Mouse (Mus musculus) megakaryocyte-erythroid progenitor cell, adult 5 weeks (primary cell): ENCODE measurements around the gene Kat5. TPM values are rescaled to one million over a fixed set of nuclear protein-coding genes. Genes with fewer than 3 reads are reported as not detected.

Experiments
- polyA plus RNA-seq: library from polyadenylated mRNA; stranded (reverse); fragments of >175 nt; gene quantifications from 2 replicates; pipeline ENCODE4 v1.2.3, GENCODE M21; 2012

Kat5 gene
- 72.7 and 88.5 TPM in 2 replicates for polyA plus RNA-seq

DNA sequence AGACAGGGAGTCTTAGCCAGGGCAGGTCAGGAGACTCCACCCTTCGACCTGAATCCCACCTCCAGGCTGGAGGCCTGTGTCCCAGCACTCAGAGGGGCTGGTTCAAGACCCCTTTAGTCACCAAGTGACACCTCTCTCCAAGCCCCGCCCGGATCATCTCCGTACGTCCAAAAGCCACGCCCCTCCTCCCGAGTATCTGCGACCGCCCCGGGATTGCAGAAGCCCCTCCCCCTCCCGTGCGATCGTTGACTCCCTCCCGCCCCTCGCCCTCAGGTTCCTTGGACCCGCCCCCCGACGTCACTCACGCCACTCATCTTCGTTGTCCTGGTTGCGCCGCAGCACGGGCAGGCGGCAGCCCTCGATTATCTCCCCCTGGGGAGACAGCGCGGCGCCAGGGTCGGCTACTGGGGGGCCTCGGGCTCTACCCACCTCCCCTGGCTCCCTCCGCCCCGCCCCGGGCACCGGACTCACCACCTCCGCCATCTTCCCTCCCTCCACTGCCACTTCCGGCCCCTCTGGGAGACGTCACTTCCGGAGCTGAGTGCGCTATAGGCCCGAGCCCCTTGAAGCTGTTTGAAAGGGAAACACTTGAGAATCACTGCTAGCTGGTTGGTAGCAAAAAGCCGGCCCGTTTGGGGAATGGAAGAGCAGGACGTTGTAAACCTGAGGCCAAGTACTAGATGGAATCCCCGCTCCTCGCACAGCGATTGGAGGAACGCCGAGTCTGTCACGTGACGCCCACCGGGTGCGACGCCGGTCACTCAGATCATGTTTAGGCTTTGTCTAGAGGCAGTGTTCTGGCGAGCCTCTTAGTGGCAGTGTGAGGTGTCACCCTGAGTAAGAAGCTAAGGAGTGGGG, at the start of gene Kat5:
Gene Kat5, minus strand, starts transcription at position 691 of the 858 bp plus-strand sequence.

DNA sequence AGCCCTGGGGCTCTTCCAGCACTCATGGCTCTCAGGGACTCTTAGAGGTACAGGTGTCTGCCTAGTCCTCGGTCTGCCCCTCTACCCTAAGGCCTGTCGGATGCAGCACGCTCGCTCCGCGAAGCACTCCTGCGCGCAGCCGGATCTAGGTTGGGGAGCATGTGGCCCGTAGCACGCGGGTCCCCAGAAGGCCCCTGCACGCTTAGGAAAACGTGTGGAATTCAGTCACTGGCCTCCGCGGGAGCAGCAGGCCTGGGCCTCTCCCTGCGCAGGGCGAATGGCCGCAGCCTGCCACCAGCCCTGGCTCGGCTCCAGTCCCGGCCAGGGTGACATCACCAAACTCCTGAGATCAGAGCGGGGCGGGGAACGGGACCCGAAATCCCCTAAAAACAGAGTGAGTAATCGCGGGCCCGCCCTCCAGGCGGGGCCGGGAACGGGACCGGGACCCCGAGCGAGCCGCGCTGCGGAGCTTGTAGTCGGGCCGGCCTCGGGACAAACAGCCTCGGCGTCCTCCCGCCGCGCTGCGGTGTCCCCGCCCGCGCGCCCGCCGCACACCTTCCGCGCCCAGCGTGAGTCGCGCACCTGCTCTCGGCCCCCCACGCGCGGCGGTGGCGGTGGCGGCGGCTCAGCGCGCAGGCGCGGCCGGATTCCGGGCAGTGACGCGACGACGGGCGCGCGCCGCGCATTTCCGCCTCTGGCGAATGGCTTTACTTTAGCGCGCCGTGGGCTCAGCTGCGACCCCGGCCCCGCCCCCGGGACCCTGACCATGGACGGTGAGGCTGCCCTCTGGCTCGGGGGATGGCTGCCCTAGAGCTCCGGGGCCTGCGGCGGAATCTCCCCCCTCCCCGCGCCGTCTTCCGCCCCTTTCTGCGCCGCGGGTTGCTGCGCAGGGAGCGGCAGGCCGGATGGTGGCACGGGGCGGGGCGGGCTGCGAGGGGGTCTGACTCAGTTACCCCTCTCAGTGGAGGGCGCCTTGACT, 27.3 kb upstream of the Kat5 start, which contains the start of gene Rela:
Gene Rela, plus strand, starts transcription at position 415 of the 979 bp plus-strand sequence.

DNA sequence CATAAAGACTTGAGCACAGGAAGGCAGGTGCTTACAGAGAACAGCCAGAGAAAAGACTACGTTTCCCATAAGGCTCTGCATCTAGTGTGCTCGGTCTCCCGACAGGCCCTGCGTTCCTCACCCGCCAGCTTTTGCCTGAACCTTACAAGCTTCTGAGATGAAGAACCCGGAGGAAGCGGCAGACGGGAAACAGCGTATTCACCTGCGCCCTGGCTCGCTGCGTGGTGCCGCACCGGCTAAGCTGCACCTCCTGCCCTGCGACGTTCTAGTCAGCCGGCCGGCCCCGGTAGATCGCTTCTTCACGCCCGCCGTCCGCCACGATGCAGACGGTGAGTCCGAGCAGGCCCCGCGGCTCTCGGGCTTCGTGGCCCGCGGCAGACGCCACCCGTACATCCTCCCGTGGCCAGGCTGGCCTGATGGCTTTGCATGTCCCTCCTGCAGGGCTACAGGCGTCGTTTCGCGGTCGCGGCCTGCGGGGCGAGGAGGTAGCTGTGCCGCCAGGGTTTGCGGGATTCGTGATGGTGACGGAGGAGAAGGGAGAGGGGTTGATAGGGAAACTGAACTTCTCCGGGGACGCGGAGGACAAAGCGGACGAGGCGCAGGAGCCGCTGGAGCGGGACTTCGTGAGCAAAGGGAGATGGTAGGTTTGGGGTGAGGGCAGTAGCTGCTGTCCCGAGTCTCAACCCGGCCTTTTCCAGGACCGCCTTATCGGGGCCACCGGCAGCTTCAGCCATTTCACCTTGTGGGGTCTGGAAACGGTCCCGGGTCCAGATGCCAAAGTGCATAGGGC, 8.1 kb downstream of the Kat5 start, which contains the start of gene Rnaseh2c:
Gene Rnaseh2c, plus strand, starts transcription at position 122 of the 790 bp plus-strand sequence.

DNA sequence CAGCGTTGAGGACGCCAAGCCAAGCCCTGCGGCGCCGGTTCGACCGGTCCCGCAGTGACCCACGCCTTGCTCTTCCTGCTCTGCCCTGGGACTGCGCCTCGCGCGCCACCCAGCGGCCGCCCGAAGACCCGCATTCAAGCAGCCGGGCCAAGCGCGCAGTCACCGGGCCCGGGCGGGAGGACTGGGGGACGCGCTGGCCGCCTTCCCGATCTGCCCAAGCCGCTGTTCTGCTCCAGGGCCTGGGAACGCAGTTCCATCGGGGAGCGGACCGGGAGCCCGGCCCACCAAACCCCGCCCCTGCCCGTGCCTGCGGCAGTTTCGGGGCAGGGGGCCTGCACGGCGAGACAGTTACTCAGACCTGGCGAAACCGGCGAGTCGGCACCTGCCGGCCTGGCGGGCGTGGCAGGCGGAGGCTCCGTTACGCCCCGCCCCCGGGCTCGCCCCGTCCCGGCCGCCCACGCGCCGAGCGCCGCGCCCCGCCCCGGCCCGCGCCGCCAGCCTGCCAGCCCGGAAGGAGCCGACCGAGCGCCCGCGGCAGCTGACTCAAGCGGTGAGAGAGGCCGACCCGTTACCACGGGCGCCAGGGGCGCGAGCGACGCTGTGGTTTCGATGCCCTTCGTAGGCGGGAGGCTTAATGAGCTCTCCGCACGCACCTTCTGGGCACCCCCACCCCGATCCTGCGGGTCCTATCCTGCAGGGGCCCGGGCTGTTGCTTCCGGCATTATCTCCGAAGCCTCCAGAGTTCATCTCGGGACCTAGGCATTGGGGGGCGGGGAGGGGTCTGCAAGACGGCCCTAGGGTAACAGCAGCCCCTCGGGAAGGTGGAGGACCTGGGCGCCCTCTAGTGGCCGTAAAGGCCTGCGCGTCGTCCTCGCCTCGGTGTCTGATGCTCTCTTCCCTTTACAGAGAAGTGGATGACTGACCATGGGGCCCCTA, 42.2 kb downstream of the Kat5 start, which contains the start of gene Ap5b1:
Gene Ap5b1, plus strand, starts transcription at position 492 of the 936 bp plus-strand sequence.

DNA sequence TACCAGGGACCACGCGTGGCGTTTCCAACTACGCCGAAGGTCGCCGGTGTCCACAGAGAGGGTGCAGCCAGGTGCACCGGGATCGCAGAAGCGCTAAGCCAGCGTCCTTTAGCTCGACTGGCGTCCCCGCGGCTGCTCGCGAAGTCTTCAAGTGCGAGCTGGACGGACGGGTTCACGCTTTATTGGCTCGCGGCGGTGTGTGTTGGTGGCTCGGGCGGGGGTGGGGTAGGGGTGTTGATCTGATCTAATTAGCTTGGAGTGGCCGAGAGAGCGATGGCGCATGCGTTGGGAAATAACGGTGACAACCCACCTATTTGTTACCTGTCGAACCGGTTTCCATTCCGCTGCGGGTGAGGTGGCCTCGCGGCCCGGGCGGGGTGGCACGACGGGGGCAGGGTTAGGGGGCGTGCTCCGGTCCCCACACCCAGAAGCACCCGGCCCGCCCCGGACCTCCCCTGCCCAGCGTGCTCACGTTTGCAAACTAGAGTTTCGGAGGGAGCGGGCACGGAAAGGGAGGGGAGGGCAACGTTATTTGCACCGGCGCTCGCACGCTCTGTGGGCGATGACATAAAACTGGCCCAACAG, 49.5 kb downstream of the Kat5 start, which contains the start of gene Ovol1:
Gene Ovol1, minus strand, starts transcription at position 190 of the 585 bp plus-strand sequence.

Other genes with a start within 250 kb of the Kat5 start
- gene Eif1ad, start 243.5 kb downstream of the Kat5 start, polyA plus RNA-seq = 80.0 and 86.0 TPM in 2 replicates
- gene Banf1, start 243.1 kb downstream of the Kat5 start, polyA plus RNA-seq = 239 and 280 TPM in 2 replicates
- gene Sart1, start 221.5 kb downstream of the Kat5 start, polyA plus RNA-seq = 170 and 280 TPM in 2 replicates
- gene Tsga10ip, start 207.7 kb downstream of the Kat5 start, polyA plus RNA-seq = 0.61 and 1.2 TPM in 2 replicates
- gene Drap1, start 185.3 kb downstream of the Kat5 start, polyA plus RNA-seq = 476 and 605 TPM in 2 replicates
- gene AI837181, start 185.1 kb downstream of the Kat5 start, polyA plus RNA-seq = 69.9 and 80.4 TPM in 2 replicates
- 24.1 and 26.4 TPM in 2 replicates for gene Fosl1, start 162.7 kb downstream of the Kat5 start, polyA plus RNA-seq
- gene Ccdc85b, start 152.3 kb downstream of the Kat5 start, polyA plus RNA-seq = 11.6 and 13.9 TPM in 2 replicates
- gene Fibp, start 149.6 kb downstream of the Kat5 start, polyA plus RNA-seq = 133 and 139 TPM in 2 replicates
- 0.66 and 0.91 TPM in 2 replicates for gene Ctsw, start 141.7 kb downstream of the Kat5 start, polyA plus RNA-seq
- gene Efemp2, start 136.3 kb downstream of the Kat5 start, polyA plus RNA-seq = 0.29 and 0.65 TPM in 2 replicates
- gene Mus81, start 121.8 kb downstream of the Kat5 start, polyA plus RNA-seq = 35.9 and 39.4 TPM in 2 replicates
- 937 and 1,300 TPM in 2 replicates for gene Cfl1, start 119.8 kb downstream of the Kat5 start, polyA plus RNA-seq
- 0.09 and 0.13 TPM in 2 replicates for gene 1700020D05Rik, start 106.5 kb downstream of the Kat5 start, polyA plus RNA-seq
- 1.4 and 1.8 TPM in 2 replicates for gene Snx32, start 99.7 kb downstream of the Kat5 start, polyA plus RNA-seq
- gene Ovol1, start 49.6 kb downstream of the Kat5 start, polyA plus RNA-seq = 0.15 and 0.43 TPM in 2 replicates
- 13.8 and 24.3 TPM in 2 replicates for gene Ap5b1, start 42.2 kb downstream of the Kat5 start, polyA plus RNA-seq
- gene Rnaseh2c, start 8.4 kb downstream of the Kat5 start, polyA plus RNA-seq = 428 and 481 TPM in 2 replicates
- 186 and 217 TPM in 2 replicates for gene Rela, start 27.2 kb upstream of the Kat5 start, polyA plus RNA-seq
- gene Sipa1, start 53.5 kb upstream of the Kat5 start, polyA plus RNA-seq = 234 and 255 TPM in 2 replicates
- gene Map3k11, start 78.5 kb upstream of the Kat5 start, polyA plus RNA-seq = 229 and 246 TPM in 2 replicates
- 233 and 270 TPM in 2 replicates for gene Pcnx3, start 78.7 kb upstream of the Kat5 start, polyA plus RNA-seq
- 0.37 and 0.54 TPM in 2 replicates for gene Kcnk7, start 94.1 kb upstream of the Kat5 start, polyA plus RNA-seq
- 87.7 and 93.6 TPM in 2 replicates for gene Ehbp1l1, start 116.1 kb upstream of the Kat5 start, polyA plus RNA-seq
- 138 and 143 TPM in 2 replicates for gene Fam89b, start 119.4 kb upstream of the Kat5 start, polyA plus RNA-seq
- gene Ltbp3, start 130.7 kb upstream of the Kat5 start, polyA plus RNA-seq = 47.2 and 67.1 TPM in 2 replicates
- gene Scyl1, start 161.2 kb upstream of the Kat5 start, polyA plus RNA-seq = 78.1 and 93.1 TPM in 2 replicates